Mouse (Mus musculus) cerebellum, postnatal 14 days (tissue): ENCODE results near the gene Gpr156.
"Not testable (repeated sequence)": the region's sequence is repeated elsewhere in the genome, so short reads cannot be mapped to it uniquely, and the experiment has no call there.

ENCODE experiments used
- DNase-seq, 2 experiments: peaks; one replicate each; pipeline ENCODE4 v3.0.0; 2021; ENCODE audit warnings: mixed read lengths in 2 of 2

Gene Gpr156

DNA sequence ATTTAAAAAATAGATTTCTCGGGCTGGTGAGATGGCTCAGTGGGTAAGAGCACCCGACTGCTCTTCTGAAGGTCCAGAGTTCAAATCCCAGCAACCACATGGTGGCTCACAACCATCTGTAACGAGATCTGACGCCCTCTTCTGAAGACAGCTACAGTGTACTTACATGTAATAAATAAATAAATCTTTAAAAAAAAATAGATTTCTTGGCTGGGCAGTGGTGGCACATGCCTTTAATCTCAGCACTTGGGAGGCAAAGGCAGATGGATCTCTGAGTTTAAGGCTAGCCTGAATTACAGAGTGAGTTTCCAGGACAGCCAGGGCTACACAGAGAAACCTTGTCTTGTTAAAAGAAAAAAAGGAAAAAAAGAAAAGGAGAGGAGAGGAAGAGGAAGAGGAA is 46.4 kb downstream of the Gpr156 start:
- DNase-seq = not testable (repeated sequence)

DNA sequence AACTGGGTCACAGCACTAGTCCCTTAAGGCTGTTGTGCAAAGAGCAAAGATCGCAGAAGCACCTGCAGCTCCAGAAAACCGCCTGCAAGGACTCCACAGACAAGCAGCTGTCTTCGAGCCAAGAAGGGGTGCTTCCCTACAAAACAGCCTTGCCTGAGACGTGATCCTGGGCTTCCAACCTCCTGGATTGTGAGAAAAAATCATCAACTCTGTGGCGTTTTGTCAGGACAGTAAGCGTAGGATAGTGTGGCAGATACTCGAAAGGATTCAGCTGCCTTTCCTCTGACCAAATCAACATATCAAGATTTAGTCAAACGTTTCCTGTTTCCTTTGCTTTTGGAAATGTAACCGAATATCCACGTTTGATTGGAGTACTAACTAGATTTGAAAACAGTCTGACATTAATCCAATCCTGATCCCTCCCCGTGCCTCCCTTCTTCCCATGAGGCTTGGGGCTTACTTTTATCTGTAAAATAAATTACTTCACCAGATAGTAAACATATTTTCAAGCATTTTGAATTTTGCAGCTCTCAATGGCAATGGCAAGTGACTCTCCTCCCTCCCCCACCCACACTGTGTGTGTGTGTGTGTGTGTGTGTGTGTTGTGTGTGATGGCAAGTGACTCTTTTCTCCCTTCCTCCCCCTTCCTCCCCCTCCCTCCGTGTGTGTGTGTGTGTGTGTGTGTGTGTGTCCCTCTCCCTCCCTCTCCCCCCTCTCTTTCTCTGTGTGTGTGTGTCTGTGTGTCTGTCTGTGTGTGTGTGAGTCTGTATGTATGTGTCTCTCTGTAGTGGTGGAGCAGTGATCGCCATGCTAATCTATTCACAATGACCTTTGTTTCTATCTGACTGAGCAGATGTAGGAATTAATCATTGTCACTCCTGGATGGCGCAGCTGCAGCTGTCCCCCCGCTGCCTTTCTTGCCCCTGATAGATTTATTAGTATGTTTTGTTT is 47.3 kb downstream of the Gpr156 start:
- DNase-seq = no peak

DNA sequence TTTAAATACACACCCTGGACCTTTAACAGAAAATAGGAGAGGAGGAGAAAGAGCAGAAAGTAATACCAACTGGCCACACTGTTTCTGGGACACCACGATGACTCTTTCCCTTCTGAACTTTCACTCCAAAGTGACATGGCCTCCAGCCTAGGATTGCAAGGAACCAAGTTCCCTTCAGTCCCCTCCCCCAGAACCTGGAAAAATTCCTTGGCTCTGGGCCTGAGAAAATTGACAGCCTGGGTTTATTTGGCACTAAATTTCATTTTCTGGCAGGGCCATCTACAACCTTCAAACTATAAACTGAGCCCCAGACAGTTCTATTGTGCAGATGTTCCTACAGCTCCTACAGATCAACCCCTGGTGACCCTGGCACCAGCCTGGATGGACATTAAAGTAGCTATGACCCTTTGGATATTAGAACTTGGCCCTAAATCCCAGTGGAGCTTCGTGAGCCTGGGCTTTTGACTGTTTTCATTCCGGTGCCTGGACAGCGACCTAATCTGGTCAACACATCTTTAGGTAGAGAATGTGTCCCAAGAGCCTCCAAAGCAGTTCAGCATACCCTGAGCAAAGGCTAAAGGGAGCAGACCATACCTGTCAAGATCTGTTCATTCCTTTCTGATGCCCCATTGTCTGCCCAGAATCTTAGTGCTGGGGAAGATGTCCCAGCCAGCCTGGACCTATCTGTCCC is 48.2 kb downstream of the Gpr156 start:
- DNase-seq = peak in 1 of 2 experiments; percentile 18

DNA sequence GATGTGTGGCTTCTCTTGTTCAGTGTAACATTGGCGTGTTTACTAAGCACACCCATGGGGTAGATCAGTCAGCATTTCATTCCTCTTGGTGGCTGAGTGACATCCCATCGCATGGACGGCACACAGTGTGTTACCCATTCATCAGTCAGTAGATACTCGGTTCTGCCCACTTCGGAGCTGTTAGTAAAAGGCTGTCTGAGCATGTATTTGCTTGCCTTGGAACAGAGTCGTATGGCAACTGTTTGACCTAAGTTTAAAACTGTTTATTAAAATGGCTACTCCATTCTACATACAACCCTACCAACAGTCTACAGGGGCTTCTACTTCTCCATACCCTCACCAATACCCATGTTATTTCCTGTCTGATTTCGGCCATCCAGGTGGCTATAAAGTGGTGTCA is 50.6 kb downstream of the Gpr156 start:
- no peak for DNase-seq

DNA sequence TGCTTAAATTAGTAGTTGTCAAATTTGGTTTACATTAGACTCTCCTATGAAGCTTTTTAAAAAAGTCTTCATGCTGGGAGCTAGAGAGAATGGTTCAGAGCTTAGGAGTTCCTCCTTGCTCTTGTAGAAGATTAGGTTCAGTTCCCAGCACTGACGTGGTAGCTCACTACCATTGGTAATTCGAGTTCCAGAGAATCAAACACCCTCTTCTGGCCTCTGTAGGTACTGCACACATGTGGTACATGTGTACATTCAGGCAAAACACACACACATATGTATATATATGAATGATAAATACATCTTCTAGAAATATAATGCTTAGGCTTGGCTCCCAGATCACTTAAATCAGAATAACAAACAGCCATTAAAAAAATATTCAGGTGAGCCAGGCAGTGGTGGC is 51.1 kb downstream of the Gpr156 start:
- no peak for DNase-seq

DNA sequence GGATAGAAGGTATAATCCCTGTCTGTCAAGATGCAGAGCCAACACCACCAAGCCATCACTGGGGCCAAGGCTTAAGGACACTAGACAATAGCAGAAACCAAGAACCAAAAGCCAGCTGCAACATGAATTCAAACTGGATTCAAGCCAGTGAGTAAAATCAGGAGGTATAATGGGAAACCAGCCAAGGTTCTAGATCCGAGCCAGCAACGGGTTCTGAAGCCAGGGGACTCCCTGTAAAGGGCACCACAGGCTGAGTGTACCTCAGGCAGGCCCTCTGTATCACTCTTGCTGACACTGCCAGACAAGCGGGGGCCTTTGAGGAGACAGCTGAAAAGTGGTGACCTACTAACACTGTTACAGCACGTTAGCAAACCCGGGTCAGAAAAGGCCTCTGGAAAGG is 55.2 kb downstream of the Gpr156 start:
- DNase-seq = peak in 1 of 2 experiments; percentile 15

DNA sequence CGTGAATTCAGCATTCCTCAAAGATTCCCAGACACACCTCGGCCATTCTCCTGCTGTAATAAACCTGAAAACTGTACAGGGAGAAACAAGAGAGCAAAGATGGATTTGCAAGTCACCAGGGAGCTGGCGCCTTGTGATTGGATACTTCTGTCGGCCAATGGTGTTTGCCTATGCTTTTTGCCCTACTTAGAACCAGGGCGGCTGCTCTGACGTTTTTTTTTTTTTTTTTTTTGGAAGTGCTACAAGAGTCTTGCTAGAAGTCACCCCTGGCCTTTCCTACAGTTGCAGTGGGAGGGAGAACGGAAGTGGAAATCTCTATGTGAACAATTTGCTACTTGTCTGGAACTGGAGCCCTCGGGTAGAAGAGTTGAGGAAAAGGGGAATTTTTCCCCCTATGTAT is 56.1 kb downstream of the Gpr156 start:
- no peak for DNase-seq

DNA sequence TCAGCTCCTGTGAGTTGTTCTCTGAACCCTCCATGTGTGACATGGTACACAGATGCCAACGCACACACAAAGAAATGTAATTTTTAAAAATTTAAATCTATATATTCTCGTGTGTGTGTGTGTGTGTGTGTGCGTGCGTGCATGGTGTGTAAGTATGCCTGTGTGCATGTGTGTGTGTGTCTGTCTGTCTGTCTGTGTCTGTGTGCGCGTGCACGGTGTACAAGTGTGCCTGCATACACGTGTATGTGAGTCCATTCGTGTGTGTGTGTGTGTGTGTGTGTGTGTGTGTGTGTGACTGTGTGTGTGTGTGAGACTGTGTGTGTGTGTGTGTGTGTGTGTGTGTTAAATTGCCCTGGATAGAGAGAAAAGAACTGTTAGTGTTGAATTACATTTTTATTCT is 56.9 kb downstream of the Gpr156 start:
- DNase-seq = not testable (repeated sequence)

DNA sequence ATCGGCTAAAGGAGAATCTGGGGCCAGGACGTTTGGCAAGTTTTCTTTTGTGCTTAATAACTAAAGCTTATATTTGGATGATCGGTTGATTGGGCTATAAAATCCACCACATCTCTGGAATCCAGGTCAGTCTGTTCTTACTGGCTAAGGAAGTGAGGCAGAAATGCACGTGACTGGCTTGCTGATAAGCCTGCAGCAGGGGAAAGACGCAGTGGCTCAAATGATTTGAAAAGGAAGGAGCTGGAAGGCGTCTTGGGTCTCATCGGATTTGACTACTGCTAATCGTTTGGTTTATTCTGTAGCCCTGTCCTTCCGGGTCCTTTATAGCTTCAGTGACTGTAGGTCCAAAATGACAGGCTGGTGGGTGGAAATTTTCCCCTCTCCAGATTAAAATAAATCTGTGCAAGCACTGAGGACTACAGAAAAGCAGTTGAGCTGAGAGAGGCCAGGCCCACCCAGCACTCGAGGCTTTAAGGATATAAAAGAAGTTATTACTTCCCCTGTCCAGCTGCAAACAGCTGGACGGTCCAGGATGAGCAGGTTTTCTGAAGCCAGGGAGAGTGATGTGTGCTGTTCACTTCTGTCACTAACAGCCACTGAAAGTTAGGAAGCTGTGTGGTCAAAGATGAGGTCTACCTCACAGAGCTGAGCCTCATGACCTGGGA is 57.7 kb downstream of the Gpr156 start:
- DNase-seq = peak; percentile 33 to 36

DNA sequence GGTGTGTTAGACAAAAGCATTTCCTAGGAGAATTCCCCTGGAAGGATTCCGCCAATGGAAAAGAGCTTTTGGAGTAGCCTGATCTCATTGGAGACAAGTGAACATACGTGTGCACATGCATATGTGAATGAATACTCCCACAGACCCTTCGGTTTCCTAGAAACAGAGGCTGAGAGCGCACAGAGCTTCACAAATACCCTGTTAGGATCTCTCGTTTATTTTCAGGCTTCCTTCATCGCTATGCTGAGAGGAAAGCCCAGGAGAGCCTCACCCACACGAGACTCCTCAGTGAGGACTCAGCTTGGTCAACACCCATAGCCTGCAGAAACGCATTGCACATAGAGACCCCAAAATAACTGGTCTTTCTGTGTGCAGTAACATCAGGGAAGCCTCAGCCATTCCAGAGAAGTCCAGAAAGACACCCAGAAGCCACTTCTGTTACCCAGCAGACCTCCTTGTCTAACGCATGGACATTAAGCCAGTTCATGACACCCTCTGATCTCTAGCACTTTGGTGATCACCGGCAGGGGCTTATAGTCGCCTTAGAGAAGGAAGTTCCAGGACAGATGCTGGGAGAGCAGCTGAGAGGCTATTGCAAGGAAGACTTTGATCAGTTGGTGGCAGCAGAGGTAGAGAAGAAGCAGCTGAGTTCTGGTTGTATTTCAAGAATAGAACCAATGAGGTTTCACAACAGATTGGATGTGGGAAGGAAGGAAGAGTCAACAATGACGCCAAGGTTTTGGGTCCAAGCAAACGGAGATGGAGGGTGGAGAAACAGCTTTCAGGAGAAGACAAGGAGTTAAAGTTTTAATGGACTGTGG is 58.4 kb downstream of the Gpr156 start:
- peak; percentile 38 to 44 for DNase-seq

DNA sequence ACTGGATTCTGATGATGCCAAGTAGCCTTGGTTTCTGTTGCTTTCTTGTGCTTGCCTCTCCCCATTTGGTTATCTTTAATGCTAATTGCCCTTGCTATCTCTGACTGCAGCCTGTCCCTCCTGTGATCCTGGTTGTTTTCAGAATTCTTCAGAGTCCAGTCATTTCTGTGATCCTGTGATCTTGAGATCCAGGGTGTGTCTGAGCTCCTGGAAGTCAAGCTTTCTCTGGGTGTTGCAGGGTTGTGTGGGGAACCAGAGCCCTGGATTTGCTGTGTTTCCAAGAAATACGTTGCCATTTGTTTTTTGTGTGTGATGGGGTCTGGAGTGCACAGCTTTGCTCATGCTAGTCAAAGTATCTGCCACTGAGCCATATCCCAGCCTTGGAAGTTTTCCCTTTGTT is 65.6 kb downstream of the Gpr156 start:
- DNase-seq = no peak

DNA sequence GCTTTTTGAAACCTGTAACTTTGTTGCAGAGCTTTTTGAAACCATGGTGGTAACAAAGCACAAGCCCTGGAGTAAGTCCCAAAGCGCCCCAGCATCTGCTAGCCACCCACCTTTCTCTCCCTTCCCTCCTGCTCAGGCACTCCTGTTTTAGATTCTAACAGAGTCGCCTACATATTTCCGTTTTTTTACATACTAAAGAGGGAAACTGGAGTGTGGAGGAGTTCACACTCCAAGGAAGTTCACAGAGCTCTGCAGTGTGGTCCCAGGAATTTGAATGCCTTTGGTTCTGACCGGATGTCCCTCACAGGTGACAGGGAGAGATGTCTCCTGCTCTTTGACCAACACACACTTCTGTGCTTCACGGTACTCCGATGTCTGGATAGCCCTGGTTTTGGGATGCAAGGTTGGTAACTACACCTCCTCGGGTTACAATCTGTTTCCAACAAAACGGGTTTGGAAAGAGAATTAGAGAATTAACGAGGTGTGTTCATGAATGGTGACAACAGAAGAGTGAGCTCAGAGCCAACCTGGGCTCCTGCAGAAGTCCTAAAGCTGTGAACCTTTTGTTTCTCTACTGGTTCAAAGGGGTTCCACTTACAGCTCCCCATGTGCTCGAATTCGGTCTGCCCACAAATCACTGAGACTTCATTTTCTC is 72.0 kb downstream of the Gpr156 start:
- DNase-seq = no peak

DNA sequence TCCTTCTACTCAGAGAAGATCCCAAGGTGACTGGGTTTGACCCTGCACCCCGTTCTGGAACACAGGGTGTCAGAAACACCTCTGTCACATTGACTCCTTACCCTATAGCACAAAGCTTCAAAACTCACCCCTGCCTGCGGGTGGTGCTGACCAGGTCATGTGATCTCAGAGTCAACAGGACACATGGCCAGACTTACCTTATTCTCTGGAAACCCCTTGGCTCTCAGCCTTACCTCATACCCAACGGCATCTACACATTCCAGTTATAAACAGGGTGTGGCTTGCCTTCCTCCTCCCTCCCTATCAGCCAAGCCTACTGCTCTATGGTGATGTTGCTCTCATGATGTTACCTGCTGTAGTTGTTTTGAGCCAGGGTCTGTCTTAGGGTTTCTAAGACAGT is 73.5 kb downstream of the Gpr156 start:
- no peak for DNase-seq

DNA sequence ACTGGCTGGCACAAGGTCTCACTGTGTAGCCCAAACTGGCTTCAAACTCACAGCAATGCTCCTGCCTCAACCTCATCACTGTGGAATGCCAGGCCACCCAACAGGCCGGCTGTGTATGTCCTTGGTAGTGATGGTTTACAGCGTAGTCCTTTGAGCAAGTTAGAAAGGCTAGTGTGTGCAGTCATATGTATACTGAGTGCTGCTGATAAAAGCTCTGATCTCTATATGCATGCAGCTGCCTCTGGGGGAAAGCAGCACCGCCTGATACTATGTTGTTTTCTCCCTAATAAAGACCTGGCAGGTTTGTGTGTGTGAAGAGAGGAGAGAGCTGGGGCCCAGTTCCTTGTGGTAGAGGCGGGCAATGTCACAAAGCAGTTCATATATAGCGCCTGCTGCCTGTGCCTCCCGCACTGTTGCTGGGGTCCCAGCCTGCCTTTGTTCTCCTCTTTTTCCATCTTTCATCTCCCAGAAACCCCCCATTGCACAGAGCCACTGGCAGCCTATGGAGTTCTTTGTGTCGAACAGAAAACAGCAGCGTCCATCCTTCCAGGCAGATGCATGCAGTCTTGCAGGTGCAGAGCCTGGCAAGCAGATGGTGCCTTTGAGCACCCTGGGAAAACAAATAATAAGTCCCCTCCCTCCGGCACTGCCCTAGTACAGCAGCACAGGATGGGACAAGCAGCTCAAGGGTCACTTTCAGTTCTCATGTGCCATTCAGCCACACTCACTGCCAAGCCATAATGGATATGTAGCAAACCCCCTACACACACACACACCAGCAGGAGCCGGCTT is 74.5 kb downstream of the Gpr156 start:
- DNase-seq = peak; percentile 36 to 48

DNA sequence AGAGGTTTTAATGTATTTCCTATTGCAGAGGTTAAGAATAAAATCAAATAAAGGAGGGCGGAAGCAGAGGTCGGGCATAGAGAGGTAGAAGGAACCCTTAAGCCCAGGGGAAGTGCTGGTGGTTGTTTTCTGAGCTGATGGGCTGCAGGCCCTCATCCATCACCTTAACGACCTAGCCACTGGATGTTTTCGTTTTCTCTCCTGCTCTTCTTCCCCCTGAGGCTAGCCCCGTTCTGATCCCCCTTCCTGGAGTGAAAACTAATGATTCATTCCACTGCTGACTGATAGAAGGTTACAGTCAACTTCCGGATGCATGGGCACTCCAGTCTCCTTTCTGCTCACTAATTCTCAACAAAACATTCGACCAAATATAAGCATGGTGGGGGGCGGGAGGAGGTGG is 76.5 kb downstream of the Gpr156 start:
- DNase-seq = no peak

DNA sequence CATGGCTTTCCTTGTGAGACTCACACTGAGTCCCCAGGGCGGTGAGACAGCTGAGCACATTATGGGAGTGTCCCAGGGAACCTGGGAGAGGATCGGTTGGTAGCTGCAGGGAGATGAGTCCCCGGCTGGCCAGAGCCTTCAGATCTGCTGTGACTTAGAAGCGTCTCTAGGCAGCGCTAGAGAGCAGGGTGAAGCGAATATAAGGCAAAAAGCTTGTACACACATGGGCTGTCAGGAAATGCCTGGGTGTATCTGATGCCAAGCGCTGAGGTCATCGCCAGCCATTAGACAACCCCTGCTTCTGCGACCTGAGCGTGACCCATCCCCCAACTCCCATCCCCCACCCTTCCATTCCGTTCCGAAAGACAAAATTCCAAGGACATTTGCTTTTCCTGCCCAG is 78.4 kb downstream of the Gpr156 start:
- peak; percentile 86 to 89 for DNase-seq

DNA sequence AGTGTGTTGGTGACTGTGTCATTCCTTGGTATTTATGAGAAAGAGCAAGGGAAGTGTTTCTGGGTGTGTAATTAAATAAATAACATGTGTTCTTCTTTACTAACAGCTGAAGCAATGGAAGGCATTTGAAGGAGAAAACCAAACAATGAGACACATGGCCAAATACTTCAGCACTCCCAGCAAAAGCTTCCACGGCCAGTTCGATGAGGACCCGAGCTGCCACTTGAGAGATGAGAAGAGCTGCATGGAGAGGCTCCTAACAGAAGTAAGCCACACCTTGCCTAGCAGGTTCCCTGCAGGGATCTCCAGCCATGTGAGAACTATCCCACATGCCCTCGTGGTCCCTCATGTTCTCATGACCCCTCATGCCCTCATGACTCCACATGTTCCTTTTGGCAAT is 81.5 kb downstream of the Gpr156 start:
- no peak for DNase-seq

DNA sequence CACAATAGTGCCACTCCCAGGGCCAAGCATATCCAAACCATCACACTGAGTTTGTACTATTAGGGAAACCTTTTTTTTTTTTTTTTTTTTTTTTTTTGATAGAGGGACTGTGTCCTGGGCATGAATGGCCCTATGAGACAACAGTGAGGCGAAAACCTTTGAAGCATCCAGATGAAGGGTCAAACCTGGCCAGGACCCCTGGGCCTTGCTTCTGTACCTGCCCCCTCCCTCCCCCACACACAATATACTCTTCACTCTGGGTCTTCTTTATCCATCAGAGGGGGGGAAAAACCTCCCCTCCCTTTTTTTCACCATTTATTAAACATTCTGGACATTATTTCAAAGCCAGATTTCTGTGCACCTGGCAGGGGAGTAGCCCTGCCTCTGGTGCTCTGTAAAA is 83.5 kb downstream of the Gpr156 start:
- no peak for DNase-seq

DNA sequence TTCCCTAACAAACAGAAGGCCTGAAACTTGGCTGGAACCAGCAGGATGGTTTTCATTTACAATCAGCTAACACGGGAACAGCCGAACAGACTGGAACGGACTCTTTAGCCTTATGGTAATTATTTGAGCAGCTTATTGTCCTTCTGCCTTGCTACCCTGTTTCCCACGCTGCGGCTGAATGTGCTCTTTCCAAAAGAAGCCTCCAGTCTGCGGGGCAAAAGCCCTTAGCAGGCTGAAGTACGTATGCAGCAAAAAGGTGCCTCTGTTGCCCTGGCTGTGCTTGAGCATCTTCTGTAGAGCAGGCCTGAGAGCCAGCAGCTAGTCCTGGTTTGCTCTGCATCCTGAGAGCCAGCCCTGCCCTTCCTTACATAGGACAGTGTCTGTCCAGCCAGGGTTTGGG is 83.9 kb downstream of the Gpr156 start:
- DNase-seq = no peak

DNA sequence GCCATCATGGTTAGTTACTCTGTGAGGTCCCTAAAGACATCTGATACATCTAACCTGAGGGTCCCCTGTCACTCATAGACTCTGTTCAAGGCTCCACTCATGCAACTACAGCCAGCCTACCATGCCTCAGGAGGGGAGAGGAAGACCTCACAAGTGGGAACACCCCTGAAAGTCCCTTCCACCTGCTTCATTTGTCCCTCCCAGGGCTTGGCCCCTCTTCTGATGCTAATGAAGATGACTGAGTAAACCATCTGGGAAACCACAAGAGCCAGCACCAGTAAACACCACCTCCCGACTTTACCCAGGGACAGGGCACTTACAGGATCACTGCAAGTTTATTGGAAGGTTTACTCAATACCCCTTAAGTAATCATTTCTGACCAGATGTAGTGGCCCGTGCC is 85.5 kb downstream of the Gpr156 start:
- DNase-seq = no peak

DNA sequence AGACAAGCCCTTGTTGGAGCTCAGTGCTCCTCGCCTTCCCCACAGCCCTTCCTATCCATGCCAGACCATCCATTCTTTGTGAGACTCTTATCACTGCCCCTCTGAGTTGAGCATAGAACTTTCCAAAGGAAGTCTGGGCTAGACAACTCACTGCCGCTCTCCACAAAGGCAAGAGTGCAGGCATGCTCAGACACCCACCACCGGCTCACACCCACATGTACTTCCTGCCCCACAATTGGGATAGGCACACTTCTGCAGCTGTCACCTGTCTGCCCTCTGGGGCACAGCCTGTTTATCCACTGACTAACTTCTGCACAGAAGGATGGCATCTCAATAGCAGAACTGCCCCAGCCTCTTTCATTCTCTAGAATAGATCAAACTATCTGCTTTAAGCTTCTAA is 86.2 kb downstream of the Gpr156 start:
- no peak for DNase-seq
